Mouse (Mus musculus) kidney, postnatal 25 days (tissue): ENCODE results near the gene Olfr476.
"Not testable (repeated sequence)": the region's sequence is repeated elsewhere in the genome, so short reads cannot be mapped to it uniquely, and the experiment has no call there.

ENCODE experiments used
- DNase-seq, 2 experiments: peaks; one replicate each; pipeline ENCODE4 v3.0.0; 2021; ENCODE audit warnings: mixed read lengths in 2 of 2

Gene Olfr476

DNA sequence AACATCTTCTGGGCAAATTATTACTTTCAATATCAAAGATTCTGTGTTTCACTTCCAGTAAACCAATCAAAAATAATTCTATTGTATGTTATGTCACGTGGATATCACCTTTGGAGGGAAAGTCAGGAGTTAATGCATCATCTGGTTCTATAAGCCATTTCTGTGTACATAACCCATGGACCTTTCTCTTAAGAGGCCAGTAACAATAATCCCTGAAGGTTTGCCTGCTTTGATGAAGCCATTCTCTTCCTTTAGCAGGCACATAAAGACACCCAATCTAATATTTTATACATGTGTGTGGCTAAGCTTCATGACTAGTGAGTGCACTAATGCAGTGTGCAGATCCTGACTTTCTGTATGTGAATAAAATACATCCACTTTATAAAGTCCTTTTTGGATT is at the start of gene Olfr476:
Gene Olfr476 (plus strand): TSS at position 301 of the 400 bp plus-strand sequence.
- DNase-seq = no peak

DNA sequence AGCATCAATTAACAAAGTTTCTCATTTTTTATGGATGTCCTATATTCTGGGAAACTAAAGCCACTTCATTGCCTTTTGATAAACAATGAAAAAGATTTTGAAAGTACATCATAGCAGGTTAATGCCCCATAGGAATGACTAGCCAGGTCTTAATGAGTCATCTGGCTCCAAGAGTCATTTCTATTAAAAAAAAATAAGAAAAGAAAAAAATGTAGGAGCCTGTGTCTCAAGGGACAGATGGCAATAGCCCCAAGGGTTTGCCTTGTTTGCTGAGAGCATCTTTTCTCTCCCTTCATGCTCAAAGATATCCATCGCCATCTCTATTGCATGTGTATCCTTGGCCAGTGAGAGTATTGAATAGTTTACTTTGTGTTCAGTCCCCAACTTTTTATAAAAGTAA is 34.5 kb upstream of the Olfr476 start, which contains the start of gene Olfr473:
Gene Olfr473 (plus strand): TSS at position 301 of the 400 bp plus-strand sequence.
- no peak for DNase-seq

DNA sequence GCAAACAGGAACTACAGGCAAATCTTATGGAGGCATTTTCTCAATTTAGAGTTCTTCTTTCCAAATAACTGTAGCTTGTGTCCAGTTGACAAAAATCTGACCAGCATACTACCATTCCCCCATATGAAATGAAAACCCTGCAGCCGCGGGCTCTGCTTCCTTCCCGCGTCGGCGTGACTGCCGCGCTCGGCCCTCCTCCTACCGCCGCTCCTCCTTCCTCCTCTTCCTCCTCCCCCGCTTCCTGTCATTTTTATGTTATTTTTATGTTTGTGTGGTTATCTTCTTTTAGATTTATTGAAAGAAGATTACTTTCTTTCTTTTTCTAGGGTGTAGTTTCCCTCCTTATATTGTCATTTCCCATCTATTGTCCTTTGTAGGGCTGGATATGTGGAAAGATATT is 12.1 kb upstream of the Olfr476 start:
- DNase-seq = not testable (repeated sequence)

DNA sequence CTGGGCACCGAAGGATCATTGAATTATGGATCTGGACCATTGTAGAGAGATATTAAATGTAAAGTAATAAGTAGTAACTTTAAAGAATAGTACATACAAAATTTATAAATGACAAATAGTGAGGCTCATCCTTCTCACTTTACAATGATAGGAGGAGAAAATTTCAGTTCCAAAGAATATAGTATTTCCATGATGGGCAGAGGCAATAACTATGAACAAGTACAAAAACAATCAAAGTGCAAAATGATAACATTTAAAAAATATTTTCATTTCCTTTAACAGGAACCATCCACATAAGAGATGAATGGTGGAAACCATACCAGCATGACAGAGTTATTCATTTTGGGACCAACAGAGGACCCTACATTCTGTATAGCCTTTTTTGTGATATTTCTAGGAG is 10.3 kb upstream of the Olfr476 start, which contains the start of gene Olfr474:
Gene Olfr474 (plus strand): TSS at position 301 of the 400 bp plus-strand sequence.
- no peak for DNase-seq

DNA sequence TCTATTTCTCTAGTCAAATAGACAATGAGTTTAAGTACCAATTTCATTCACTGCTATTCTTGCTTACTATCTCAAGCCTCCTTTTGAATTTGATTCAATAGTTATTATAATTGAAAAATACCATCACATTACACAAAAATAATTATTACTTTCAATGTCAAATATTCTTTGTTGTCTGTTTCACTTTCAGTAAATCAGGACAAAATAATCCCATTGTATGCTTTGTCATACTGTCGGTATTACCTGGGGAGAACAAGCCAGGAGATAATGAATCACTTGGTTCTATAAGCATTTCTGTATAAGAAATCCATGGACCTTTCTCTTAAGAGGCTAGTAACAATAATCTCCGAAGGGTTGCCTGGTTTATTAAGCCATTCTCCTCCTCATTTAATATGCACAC is 21.8 kb downstream of the Olfr476 start, which contains the start of gene Olfr477:
Gene Olfr477 (plus strand): TSS at position 301 of the 400 bp plus-strand sequence.
- no peak for DNase-seq

DNA sequence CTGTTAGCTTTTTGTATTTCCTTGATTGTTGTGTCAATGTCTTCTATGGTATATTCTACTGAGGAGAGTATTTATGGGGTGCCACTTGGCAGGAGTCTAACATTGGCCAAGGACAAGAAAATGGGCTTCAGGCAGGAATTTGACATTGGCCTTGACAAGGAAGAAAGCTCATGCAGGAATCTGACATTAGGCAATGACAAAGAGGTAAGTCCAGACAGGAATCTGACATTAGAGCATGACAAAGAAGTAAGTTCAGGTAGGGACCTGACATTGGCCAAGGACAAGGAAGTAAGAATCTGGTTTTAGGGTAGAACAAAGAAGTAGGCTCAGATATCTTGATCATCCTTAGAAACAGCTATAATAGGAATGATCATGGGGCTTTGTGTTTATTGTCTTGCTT is 49.7 kb downstream of the Olfr476 start:
- DNase-seq = not testable (repeated sequence)
